ENCODE assay signal across 32 mouse cellular contexts in the genomic region with DNA sequence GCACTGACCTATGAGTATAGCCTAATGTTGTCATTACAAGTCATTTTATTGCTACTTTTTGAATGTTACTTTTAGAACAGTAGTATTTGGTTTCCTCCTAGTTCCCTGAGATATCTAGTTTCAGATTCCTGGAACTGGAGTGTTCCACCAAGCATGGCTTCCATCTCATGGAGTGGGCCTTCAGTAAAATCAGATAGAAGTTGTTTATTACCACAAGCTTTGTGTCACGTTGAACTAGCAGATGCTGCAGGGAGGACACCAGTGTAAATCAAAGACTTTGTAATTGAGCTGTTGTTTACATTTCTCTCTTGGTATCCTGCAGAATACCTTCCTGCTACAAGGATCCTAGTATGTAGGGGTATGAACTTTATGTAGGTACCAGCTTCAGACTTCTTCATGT.
"Had no signal": no experiment of that assay in that cellular context is flagged by ENCODE, and none has a peak within 500 bp of the region (broad histone marks: within the 10 kb centered on the region; RNA-seq: fewer than 3 reads in every experiment).

No protein-coding gene starts in this region.

- H3K9me3 ChIP-seq: limb, embryonic 10.5 days; limb, embryonic 12.5 days; limb, embryonic 13.5 days; limb, embryonic 15.5 days; liver, embryonic 12.5 days; liver, embryonic 15.5 days; lung, embryonic 15.5 days; midbrain, embryonic 10.5 days; midbrain, embryonic 12.5 days; midbrain, embryonic 13.5 days; midbrain, embryonic 15.5 days; neural tube, embryonic 12.5 days had no signal

- H3K27ac ChIP-seq: limb, embryonic 10.5 days; limb, embryonic 12.5 days; limb, embryonic 13.5 days; limb, embryonic 15.5 days; liver, embryonic 12.5 days; liver, embryonic 13.5 days; liver, embryonic 14.5 days; liver, embryonic 15.5 days; lung, embryonic 15.5 days; macrophage; midbrain, embryonic 10.5 days; midbrain, embryonic 12.5 days; midbrain, embryonic 13.5 days; midbrain, embryonic 15.5 days; neural tube, embryonic 12.5 days had no signal

- H3K4me1 ChIP-seq: limb, embryonic 10.5 days; limb, embryonic 12.5 days; limb, embryonic 13.5 days; limb, embryonic 15.5 days; liver, embryonic 12.5 days; liver, embryonic 13.5 days; liver, embryonic 15.5 days; lung, embryonic 15.5 days; megakaryocyte, embryonic 14.5 days; midbrain, embryonic 10.5 days; midbrain, embryonic 12.5 days; midbrain, embryonic 13.5 days; midbrain, embryonic 15.5 days; neural tube, embryonic 12.5 days had no signal

- H3K4me3 ChIP-seq: limb, embryonic 10.5 days; limb, embryonic 12.5 days; limb, embryonic 13.5 days; limb, embryonic 15.5 days; liver, embryonic 12.5 days; liver, embryonic 13.5 days; liver, embryonic 15.5 days; lung, embryonic 15.5 days; megakaryocyte, embryonic 14.5 days; midbrain, embryonic 10.5 days; midbrain, embryonic 12.5 days; midbrain, embryonic 13.5 days; midbrain, embryonic 15.5 days; myocyte; neural tube, embryonic 12.5 days had no signal

- H3K4me2 ChIP-seq: limb, embryonic 12.5 days; limb, embryonic 13.5 days; limb, embryonic 15.5 days; liver, embryonic 11.5 days; liver, embryonic 12.5 days; liver, embryonic 13.5 days; liver, embryonic 15.5 days; lung, embryonic 14.5 days; lung, embryonic 15.5 days; midbrain, embryonic 11.5 days; midbrain, embryonic 12.5 days; midbrain, embryonic 13.5 days; midbrain, embryonic 15.5 days; neural tube, embryonic 12.5 days had no signal

- H3K36me3 ChIP-seq: limb, embryonic 10.5 days; limb, embryonic 12.5 days; limb, embryonic 13.5 days; limb, embryonic 15.5 days; liver, embryonic 12.5 days; liver, embryonic 13.5 days; liver, embryonic 15.5 days; lung, embryonic 15.5 days; midbrain, embryonic 10.5 days; midbrain, embryonic 12.5 days; midbrain, embryonic 13.5 days; midbrain, embryonic 15.5 days; neural tube, embryonic 12.5 days had no signal

- DNase-seq: left cerebral cortex, postnatal 4 days; liver; liver, embryonic 13.5 days; liver, postnatal 0 days; lung, adult 18-20 months; lung, adult 2 months; lung, embryonic 14.5 days; lung, postnatal 10 days; lung, postnatal 14 days; lung, postnatal 36 days; lung, postnatal 4 days; midbrain, embryonic 14.5 days had no signal

- ATAC-seq: liver, embryonic 12.5 days; liver, postnatal 0 days; lung, postnatal 0 days; midbrain, embryonic 13.5 days; midbrain, embryonic 15.5 days; midbrain, embryonic 16.5 days had no signal

- H3K9ac ChIP-seq: limb, embryonic 12.5 days; limb, embryonic 13.5 days; limb, embryonic 15.5 days; liver, embryonic 12.5 days; liver, embryonic 13.5 days; liver, embryonic 14.5 days; liver, embryonic 15.5 days; liver, postnatal 0 days; lung, embryonic 14.5 days; lung, embryonic 15.5 days; midbrain, embryonic 12.5 days; midbrain, embryonic 13.5 days; midbrain, embryonic 15.5 days; neural tube, embryonic 12.5 days had no signal

- H3K27me3 ChIP-seq: limb, embryonic 12.5 days; limb, embryonic 13.5 days; limb, embryonic 15.5 days; liver, embryonic 12.5 days; liver, embryonic 13.5 days; liver, embryonic 15.5 days; lung, embryonic 15.5 days; megakaryocyte, embryonic 14.5 days; midbrain, embryonic 12.5 days; midbrain, embryonic 13.5 days; midbrain, embryonic 15.5 days; neural tube, embryonic 12.5 days had no signal
